Mouse (Mus musculus) mesoderm, embryonic 11.5 days (tissue): ENCODE data around the gene Myh14.
"Not testable (repeated sequence)": the region's sequence is repeated elsewhere in the genome, so short reads cannot be mapped to it uniquely, and the experiment has no call there.

Experiments
- DNase-seq: peaks from one replicate; pipeline ENCODE4 v3.0.0-alpha.2; 2012; ENCODE audit warnings: low read depth, low spot score

Gene Myh14

DNA sequence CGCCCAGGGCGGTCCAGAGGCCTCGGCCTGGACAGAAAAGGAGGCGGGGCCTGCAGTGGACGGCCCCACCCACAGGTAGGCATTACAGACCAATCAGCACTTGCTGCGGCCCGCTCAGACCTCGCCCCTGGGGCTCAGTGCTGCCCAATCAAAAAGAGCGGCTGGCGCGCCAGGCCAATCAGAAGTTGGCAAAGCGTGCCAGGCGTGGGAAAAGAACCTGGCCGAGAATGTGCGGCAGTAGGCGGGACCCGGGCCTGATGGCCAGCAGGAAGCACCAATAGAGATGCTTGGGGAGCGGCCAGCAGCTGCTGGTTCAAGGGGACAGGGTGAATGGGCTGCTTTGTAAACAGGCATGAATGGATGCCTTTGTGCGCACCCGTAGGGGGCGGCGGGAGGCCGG is at the start of gene Myh14:
TSS of gene Myh14 (minus strand) at position 41 of the 400 bp plus-strand sequence.
- DNase-seq: peak; percentile 93

DNA sequence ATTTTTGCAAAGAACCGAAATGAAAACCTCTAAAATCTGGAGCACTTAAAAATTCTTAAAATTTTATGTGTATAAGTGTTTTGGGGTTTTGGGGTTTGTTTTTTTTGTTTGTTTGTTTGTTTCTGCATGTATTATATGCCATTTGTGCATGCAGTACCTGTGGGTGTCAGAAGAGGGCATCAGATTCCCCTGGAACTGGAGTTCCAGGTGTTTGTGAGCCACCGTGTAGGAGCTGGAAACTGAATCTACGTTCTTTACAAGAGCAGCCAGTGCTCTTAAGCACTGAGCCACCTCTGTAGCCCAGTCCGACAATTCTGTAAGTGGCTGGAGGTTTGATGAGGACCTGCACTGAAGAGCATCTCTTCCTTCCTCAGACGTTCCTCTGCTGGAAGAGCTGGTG is 39.2 kb upstream of the Myh14 start:
- no peak for DNase-seq

DNA sequence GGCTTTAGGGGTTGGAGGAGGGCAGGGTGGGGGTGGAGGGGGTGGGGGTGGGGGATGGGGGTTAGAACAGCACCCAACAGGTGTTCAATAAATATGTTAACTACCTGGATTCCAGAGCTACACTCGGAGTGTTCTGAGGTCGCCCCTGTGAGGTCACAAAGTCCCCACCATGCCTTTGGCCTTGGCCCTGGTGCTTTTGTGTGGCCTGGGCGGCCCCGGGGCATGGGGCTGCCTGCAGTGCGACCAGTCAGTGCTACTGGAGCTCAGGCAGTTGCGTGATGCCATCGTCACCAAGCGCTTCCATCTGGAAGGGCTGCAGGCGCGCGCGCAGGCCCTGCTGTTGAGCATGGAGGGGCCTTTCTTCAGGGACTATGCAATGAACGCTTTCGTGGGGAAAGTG is 37.9 kb upstream of the Myh14 start, which contains the start of gene Izumo2:
TSS of gene Izumo2 (plus strand) at position 169 of the 400 bp plus-strand sequence.
- DNase-seq: no peak

DNA sequence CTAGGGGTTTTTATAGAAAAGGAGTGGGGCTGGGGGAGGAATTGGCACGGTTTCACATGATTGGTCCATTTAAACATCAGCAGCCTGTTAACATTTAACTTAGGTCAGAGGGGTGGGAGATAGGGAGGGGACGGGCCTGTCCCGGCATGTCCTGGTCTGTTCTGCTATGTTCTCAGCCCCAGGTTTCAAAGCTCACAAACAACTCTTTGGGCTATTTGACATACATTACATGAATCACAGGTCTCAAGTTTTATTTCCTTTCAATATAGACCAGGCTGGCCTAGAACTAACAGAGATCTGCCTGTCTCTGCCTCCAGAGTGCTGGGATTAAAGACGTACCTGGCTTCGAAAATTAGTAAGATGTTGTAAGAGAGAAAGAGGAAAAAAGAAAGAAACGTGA is 37.5 kb upstream of the Myh14 start:
- not testable (repeated sequence) for DNase-seq

DNA sequence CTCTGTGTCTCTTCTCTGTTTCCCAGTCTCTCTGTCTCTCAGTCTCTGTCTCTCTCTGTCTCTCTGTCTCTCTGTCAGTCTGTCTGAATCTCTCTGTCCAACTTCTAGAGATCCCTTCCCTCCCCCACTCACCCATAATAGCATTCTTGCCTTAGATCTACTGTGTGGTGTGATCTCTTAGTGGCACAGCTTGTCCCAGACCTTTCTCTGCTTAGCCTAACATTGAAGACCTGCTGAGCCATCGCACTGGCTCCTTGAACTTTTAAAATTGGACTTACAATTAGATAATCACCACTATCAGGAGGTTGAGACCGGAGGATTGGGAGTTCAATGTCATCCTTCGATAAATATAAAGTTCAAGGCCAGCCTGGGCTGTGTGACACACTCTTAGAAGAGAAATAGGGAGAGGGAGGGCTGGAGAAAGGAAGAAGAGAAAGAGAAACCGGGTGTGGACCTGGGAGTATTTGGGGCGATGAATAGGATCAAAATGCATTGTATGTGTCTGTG is 36.6 kb upstream of the Myh14 start:
- DNase-seq: no peak

DNA sequence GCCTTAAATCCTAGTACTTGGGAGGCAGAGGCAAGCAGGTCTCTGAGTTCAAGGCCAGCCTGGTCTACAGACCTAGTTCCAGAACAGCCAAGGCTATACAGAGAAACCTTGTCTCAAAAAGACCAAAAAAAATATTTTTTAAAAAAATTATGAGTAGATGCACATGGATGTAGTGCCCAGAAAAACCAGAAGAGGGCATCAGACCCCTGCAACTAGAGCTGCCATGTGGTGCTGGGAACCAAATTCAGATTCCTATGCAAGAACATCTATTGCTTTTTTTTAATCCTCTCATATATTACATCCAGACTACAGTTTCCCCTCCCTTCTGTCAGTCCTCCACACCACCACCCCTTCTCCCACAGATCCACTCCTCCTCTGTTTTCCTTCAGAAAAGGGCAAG is 35.7 kb upstream of the Myh14 start:
- no peak for DNase-seq

DNA sequence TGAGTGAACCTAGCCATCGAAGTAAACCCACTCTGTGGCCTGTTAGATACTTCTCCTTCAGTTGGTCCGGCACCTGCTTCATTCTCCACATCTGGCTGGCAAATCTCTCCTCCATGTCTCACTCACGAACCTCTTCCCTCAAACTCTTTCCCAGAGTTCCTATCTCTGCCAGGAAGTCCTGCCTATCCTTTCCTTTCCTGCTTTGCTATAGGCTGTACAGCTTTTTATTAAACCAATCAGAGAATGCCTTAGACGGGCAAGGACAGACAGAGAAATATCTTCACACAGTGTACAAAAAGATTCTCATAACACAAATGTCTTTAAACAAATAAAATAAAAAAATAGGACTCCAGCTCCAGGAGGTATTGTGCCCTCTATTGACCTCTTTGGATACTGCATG is 34.4 kb upstream of the Myh14 start:
- DNase-seq: no peak

DNA sequence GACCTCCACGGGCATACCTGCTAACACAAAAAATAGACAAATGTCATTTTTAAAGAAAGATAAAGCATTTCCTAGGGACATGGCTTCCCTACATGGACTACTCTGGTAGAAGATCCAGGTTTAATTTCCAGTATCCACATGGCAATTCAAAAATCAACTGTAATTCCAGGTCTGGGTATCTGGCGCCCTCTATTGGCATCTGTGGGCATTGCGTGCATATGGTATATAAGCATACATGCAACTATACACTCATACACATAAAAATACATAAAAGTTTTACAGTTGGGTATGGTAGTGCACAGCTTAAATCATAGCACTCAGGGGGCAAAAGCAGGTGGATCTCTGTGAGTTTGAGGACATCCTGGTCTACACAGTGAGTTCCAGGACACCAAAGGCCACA is 33.7 kb upstream of the Myh14 start:
- DNase-seq: peak; percentile 18

DNA sequence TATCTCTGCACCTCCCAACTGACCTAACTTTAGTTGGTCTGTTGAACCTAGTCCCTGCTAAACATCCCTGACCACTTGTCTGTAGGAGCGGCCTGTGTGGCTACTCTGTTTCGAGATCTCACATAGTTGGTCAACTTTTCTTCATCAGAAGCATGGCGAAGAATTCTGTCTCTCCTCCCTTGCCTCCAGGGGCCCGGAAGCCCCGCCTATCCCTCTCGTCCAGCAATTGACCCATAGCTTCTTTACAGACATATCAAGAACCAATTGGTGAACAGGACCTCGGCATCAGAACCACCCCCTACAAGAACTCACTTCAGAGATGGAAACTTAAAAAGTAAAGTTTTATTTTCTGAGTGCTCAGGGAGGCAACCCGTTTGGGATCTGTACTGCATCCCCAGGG is 32.3 kb upstream of the Myh14 start:
- no peak for DNase-seq

DNA sequence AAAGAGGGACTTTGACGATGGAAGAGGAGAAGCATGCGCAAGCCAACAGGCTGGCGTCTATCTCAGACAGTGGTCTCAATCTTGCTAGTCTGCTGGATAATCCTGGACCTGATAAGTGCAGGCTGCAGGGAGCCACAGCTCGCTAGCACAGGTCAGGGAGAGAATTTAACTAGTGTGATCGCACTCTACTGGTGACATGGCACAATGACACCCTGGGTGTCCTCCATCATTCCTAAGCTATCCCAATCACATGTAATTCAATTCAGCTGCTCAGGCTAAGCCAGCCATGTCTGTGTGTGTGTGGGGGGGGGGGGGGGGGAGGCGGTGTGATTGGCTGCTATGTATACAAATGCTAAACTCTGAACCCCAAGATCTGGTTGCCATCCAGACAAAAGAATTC is 31.3 kb upstream of the Myh14 start:
- peak; percentile 56 for DNase-seq

DNA sequence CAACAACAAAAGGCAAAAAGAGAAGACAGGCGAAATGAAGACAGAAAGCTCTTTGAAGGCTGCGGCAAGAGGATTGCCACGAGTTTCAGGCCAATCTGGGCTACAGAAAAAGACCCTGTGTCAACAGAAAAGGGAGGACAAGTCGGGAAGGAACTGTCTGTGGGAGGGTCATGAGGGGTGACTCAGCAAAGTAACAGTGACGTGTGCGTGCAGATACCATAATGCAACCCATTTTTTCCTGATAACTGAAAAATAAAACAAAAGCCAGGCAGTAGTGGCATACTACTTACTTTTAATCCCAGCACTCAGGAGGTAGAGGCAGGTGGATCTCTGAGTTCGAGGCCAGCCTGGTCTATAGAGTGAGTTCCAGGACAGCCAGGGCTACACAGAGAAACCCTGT is 27.3 kb upstream of the Myh14 start:
- no peak for DNase-seq

DNA sequence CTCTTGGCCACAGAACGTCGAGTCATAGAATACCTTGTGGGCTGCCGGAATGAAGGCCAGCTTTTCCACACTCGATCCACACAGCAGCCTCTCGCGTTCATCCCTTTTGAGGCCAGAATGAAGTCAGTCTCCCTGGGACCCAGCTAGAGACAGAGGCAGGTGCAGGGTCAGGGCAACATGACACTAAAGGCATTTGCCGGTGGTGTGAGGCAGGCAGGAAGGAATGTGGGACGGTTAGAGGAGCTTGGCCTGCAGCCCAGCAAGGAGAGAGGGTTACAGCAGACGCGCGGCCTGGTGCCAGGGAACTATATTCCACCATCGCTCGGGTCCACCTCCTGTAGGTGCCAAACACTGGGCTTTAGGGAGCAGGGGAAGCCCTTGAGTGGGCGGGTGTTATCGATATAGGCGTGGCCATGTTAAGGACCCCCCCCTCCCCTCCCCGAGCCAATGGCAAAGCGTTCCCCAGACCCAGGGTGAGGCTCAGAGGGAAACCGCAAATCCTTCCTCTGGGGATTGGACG is 26.6 kb upstream of the Myh14 start:
- DNase-seq: peak; percentile 37

DNA sequence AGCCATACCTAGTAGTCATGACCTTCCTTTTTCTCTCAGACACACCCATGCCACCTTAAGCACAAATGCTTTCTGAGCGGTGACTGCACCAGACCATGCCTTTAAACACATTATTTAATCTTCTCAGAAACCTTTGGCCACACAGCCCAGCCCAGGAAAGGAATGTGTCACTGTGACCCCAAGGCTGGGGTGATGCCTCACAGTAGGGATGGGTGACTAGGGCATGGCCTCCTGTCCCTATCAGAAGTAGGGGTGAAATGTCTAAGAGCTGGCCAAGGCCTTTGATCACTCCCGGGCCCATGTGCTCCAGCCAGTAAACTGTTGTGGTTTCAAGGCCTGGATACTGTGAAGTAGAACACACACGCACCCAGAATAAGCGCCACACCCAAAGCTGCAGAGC is 24.6 kb upstream of the Myh14 start:
- no peak for DNase-seq

DNA sequence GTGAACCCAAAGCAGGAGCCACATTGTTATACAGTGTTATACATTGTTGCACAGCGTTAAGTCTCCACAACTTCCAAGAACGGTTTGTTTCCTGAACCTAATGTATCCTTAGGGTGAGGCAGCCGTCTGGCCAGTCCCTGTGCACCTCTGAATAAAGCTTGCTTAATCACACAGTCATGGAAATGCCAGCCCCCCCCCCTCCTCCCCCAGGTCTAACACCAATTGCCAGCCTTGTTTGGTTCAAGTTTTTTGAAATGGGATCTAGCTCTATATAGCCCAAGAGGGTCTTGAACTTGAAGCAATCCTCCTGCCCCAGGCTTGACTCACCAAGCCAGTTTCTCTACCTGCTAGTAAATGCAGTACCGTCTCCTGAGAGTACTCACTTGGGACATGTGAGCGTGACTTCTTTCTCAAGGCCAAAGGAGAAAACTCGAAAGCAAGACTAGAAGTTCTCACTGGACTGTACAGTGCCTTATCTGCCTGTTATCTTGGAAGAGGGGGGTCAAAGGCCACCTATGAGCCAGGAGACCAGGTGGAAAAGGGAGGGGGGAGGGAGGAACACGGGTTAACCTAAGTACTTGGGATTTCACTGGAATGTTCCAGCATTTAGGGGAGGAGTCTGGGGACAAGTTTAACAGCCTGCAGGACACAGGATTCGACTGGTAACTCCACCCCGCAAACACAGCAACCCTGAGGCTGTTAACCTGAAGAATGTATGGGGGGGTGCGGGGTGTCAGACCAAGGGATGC is 23.0 kb upstream of the Myh14 start:
- DNase-seq: no peak

DNA sequence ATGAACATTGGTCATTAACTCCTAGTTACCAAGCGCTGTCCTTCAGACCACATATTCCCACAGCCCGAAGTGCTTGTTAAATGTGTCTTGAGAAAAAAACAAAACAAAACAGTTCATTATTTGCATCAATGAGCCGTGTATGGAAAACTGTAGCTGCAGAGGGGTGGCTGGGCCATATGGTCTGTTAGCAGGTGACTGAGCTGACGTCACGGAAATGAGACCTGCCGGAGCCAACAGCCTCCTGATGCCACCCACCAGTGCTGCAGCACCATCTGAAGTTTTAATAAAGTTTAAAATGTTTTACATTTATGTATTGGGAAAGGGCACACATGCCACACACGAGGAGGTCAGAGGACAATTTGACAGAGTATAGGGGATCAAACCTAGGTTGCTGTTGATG is 18.7 kb upstream of the Myh14 start:
- no peak for DNase-seq

DNA sequence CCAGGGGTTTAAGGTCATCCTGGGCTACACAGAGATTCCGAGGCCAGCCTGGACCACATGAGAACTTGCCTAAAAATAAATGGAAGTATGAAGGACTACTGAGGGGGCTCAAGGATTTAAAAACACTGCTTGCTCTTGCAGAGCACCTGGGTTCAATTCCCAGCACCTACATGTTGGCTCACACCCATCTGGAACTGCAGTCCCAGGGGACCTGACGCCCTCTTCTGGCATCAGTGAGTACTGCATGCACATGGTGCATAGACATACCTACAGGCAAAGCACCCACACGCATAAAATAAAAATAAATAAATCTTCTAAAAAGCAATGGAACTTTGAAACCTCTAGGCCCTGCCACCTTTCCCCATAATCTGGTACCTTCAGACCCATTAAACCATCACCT is 18.2 kb upstream of the Myh14 start:
- DNase-seq: no peak

DNA sequence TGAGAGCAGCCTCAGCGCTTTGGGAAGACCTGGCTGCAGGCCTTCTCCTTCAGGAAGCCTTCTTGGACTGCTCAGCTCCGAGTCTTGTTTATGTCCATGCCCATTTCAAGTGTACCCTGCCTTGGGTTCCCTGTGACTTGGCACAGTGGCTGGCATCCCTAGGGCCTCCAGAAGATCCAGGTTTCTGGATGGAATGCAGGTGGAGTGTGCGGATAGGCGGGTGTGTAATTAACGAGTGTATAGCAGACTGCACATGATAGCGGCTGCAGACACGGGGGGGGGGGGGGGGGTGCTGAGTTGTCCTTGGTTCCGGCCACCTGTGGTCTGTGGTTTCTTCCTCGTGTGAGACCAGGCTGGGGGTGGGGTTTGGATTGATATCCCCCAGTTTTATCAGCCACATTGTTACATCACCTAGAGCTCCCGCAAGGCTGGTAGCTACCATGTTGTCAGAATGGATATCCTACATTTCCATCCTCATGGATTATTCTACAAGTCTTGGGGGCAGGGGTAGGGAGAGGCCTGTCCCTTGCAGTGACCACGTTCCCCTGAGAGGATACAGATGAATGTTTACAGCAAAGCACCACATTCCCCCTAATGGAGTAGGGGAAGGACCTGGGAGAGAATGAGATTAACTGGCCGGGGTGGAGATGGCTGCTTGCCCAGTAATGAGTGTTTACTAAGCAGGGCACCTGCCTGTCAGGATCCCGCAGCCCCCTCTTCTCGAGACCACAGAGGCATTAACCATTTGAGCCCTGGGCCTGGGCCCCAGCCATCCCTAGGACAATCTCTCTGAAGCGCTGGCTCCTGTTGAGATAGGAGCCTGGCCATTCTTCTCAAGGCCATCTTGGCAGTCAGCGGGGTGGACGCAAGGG is 15.1 kb upstream of the Myh14 start:
- DNase-seq: no peak

DNA sequence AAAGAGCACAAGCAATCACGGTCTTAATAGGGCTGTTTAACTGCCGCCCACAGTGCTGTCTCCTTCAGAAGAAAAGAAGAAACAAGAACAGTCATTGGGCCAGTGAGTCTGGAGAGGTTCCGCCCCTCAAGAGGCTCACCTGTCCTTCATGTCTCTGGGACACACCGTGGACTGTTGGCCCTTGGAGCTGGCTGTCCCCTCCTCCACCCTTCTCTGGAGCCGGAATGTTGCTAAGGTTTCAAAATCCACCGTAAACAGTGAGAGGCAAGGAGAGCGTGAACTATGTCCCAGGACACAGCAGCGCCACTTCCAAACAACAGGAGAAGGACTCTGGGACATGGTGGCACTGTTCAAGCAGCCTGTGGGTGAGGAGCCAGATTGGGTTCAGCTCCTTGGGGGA is 13.0 kb upstream of the Myh14 start:
- no peak for DNase-seq

DNA sequence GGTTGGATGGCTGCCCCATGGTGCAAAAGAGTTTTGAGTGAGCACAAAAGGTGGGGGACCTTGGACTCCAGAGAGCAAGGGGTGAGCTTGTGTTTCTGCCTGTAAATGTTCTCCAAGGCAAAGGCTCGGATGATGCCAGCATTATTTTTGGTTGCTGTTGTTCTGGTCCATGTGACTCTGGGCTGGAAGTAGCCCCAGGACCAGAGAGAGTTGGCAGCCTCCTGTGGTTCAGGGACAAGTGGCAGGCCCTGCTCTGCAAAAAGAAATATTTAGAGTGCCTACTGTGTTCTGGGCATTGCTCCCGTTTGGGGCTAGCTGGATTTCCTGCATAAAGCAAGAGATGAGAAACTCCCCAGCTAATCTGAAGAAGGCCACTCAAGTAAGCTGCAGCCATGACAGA is 6.0 kb upstream of the Myh14 start:
- no peak for DNase-seq

DNA sequence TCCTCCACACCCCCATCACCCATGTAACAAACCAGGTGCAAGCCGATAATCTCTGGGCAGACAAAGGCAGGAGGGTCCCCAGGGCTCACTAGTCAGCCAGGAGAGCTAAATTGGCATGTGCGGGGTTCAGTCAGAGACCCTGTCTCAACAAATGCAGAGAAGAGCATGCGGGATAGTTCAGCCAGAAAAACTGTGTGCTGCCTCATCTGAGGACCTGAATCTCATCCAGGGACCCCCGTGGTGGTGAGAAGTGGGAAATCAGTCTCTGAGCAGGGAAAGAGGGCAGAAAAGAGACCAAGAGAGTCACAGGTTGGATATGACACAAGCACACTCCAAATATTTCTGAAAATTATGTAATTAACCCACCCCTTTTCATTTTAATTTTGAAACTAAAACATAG is 5.5 kb upstream of the Myh14 start:
- DNase-seq: no peak

DNA sequence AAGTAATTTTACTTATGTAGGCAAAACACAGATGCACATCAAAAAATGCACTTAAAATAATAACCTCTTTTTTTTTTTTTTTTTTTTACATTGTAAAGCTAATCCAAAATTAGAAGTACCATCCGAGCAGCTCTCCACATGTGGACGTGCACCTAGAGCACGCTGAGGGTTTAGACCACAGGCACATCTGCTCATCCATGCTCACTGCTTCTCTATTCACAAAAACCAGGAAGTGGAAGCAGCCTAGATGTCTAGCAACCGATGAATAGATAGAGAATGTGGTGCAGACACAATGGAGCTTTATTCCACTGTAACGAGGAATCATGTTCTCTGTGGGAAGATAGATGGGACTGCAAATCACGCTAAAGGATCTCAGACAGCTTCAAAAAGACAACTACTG is 4.5 kb upstream of the Myh14 start:
- DNase-seq: no peak

DNA sequence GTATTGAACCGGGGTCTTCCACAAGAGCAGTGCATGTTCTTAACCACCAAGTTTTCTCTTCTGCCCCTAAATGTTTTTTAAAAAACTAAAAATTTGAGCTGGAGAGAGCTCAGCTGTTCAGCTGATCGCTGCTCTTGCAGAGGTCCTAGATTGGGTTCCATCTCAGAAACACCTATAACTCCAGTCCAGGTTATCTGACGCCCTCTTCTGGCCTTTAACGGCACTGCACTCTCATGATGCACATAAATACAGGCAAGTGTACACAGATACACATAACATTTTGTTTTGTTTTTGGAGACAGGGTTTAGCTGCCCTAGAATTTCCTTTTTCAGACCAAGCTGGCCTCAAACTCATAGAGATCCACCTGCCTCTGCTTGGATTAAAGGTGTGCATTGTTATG is 3.9 kb upstream of the Myh14 start:
- DNase-seq: no peak

DNA sequence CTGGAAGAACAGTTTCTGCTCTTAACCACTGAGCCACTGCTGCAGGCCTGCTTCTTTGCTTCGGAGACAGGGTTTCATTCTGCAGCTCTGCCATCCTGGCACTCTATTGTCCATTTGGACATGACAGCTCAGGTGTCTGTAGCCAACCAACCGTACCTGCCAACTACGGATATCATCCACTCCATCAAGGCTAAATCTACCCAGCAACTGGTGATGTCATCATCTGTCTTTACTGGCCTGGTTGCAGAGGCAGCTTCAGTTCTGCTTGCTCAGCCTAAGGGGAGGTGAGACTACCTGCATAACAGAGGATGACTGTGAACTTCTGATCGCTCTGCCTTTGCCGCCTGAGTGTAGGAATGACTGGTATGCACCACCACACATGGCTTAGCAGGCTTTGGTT is 1.6 kb upstream of the Myh14 start:
- no peak for DNase-seq
